Mouse (Mus musculus): Measurements from ENCODE around the gene Olfr1335.
"Not testable (repeated sequence)": the region's sequence is repeated elsewhere in the genome, so short reads cannot be mapped to it uniquely, and the experiment has no call there.

Gene Olfr1335

GRCm38 (mm10) chr4:118809844-118810243, at the start of gene Olfr1335:
Olfr1335 (minus strand) TSS chr4:118809944.
- no peak for DNase-seq (ENCODE audit: low spot score)

GRCm38 (mm10) chr4:118836179-118836578, 26.4 kb upstream of the Olfr1335 start, which contains the start of gene Olfr1333:
Olfr1333 (minus strand) TSS chr4:118836279.
- no peak for DNase-seq (ENCODE audit: low spot score)

- DNase-seq (ENCODE audit: low spot score), result no peak
Measured at GRCm38 (mm10) chr4:118818921-118819320, 9.2 kb upstream of the Olfr1335 start.

GRCm38 (mm10) chr4:118792796-118793195, 16.9 kb downstream of the Olfr1335 start:
- DNase-seq (ENCODE audit: low spot score), result not testable (repeated sequence)

- no peak for DNase-seq (ENCODE audit: low spot score)
Measured at GRCm38 (mm10) chr4:118782486-118782885, 27.3 kb downstream of the Olfr1335 start, which contains the start of gene Olfr1337. Olfr1337 (minus strand) TSS chr4:118782586.
